Mouse (Mus musculus): ENCODE results near the gene Wdr1. TPM values are rescaled to one million over a fixed set of nuclear protein-coding genes. Genes with fewer than 3 reads are reported as not detected.

The Wdr1 gene
- polyA plus RNA-seq, 1 experiment from 2014 or later = 158 TPM

- peaks cover 91% of the 10 kb centered on the region for H3K36me3 ChIP-seq (ENCODE audit: insufficient read depth, low read length)
- 95% methylated on average over 3 of the region's 3 CpGs for WGBS
- H3K4me2 ChIP-seq (replicated peaks; ENCODE audit: low read depth, low read length) = no peak overlapping the region
- TF ChIP-seq EP300 (IDR thresholded peaks at IDR 0.05) (no peak), CTCF (IDR thresholded peaks at IDR 0.05) (no peak)
- no peak overlapping the region for H3K4me3 ChIP-seq (ENCODE audit: low read depth, low read length)
- no peaks in the 10 kb centered on the region for H3K27me3 ChIP-seq (replicated peaks; ENCODE audit: insufficient read depth, low read length)
- H3K9ac ChIP-seq (replicated peaks; ENCODE audit: low read depth) = no peak overlapping the region
- no peak for DNase-seq (ENCODE audit: low spot score)
- no peak for ATAC-seq
- H3K9me3 ChIP-seq (ENCODE audit: low read length) = no peaks in the 10 kb centered on the region
- H3K4me1 ChIP-seq (ENCODE audit: insufficient read depth, low read depth, low read length) = no peaks in the 10 kb centered on the region
- H3K27ac ChIP-seq (ENCODE audit: low read length) = no peak overlapping the region
These were observed 21.3 kb downstream of the Wdr1 start for GRCm38 (mm10) chr5:38541728-38542127.

- Histone ChIP-seq H3K27me3 (replicated peaks; ENCODE audit: insufficient read depth, low read length) (no peaks in the 10 kb centered on the region), H3K4me2 (replicated peaks; ENCODE audit: low read depth, low read length) (no peak overlapping the region), H3K27ac (ENCODE audit: low read length) (no peak overlapping the region), H3K36me3 (ENCODE audit: insufficient read depth, low read length) (peaks cover 89% of the 10 kb centered on the region), H3K9me3 (ENCODE audit: low read length) (no peaks in the 10 kb centered on the region), H3K4me1 (ENCODE audit: insufficient read depth, low read depth, low read length) (no peaks in the 10 kb centered on the region), H3K9ac (replicated peaks; ENCODE audit: low read depth) (no peak overlapping the region), H3K4me3 (ENCODE audit: low read depth, low read length) (no peak overlapping the region)
- 83% methylated on average over 1 of the region's 1 CpGs for WGBS
- no peak for TF ChIP-seq EP300 (IDR thresholded peaks at IDR 0.05)
- no peak for DNase-seq (ENCODE audit: low spot score)
- no peak for ATAC-seq
These were observed 22.1 kb downstream of the Wdr1 start for GRCm38 (mm10) chr5:38540898-38541297.

DNA sequence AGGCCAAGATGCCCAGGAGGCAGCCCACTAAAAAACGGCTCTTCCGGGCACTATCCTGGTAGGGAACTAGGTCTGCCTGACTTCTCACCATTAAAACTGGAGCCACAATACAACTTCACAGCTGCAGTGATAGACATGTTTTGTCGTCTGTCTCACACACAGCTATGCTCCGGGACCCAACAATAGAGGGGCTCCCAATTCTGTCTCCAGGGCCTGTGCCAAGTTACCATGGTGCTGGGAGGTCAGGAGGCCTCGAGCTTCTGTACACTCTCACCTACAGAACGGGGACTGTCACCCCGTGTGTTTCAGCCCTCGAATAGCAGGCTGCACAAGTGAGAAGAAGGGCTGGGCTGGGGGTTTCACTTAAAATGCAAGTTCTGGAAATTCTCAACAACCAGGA lies 24.5 kb downstream of the Wdr1 start:
- no peak for ATAC-seq
- TF ChIP-seq EP300 (IDR thresholded peaks at IDR 0.05) (no peak), CTCF (IDR thresholded peaks at IDR 0.05) (no peak)
- H3K36me3 ChIP-seq (ENCODE audit: insufficient read depth, low read length) = peaks cover 85% of the 10 kb centered on the region
- H3K4me3 ChIP-seq (ENCODE audit: low read depth, low read length) = no peak overlapping the region
- H3K27ac ChIP-seq (ENCODE audit: low read length) = no peak overlapping the region
- no peak overlapping the region for H3K9ac ChIP-seq (replicated peaks; ENCODE audit: low read depth)
- no peak overlapping the region for H3K4me2 ChIP-seq (replicated peaks; ENCODE audit: low read depth, low read length)
- no peaks in the 10 kb centered on the region for H3K4me1 ChIP-seq (ENCODE audit: insufficient read depth, low read depth, low read length)
- no peaks in the 10 kb centered on the region for H3K9me3 ChIP-seq (ENCODE audit: low read length)
- 85% methylated on average over 8 of the region's 8 CpGs for WGBS
- no peak for DNase-seq (ENCODE audit: low spot score)
- no peaks in the 10 kb centered on the region for H3K27me3 ChIP-seq (replicated peaks; ENCODE audit: insufficient read depth, low read length)

DNA sequence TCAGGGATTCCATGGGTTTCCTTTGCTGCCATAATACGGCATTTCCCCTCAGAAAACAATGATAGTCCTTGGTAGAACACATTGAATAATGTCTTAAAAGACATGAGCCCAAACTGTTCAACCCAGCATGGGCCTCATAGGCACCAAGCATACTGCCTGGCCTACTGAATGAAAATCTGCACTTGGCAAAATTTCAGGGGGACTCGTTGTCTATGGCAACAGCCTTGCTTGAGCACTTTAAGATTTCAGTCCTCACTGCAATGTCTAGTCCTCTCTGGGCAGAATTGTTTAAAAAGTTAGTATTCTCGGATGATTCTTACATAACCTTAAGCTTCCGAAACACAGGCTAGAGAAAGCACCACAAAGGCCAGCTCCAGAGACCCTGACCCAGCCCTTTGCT lies 25.2 kb downstream of the Wdr1 start:
- no peak overlapping the region for H3K4me2 ChIP-seq (replicated peaks; ENCODE audit: low read depth, low read length)
- no peak overlapping the region for H3K4me3 ChIP-seq (ENCODE audit: low read depth, low read length)
- H3K9ac ChIP-seq (replicated peaks; ENCODE audit: low read depth) = no peak overlapping the region
- no peaks in the 10 kb centered on the region for H3K9me3 ChIP-seq (ENCODE audit: low read length)
- H3K36me3 ChIP-seq (ENCODE audit: insufficient read depth, low read length) = peaks cover 82% of the 10 kb centered on the region
- 82% methylated on average over 4 of the region's 4 CpGs for WGBS
- DNase-seq (ENCODE audit: low spot score) = no peak
- H3K4me1 ChIP-seq (ENCODE audit: insufficient read depth, low read depth, low read length) = no peaks in the 10 kb centered on the region
- TF ChIP-seq EP300 (IDR thresholded peaks at IDR 0.05) (no peak), CTCF (IDR thresholded peaks at IDR 0.05) (no peak)
- no peaks in the 10 kb centered on the region for H3K27me3 ChIP-seq (replicated peaks; ENCODE audit: insufficient read depth, low read length)
- ATAC-seq = no peak
- no peak overlapping the region for H3K27ac ChIP-seq (ENCODE audit: low read length)

- Histone ChIP-seq H3K36me3 (ENCODE audit: insufficient read depth, low read length) (peaks cover 72% of the 10 kb centered on the region), H3K9ac (replicated peaks; ENCODE audit: low read depth) (no peak overlapping the region), H3K27me3 (replicated peaks; ENCODE audit: insufficient read depth, low read length) (no peaks in the 10 kb centered on the region), H3K4me3 (ENCODE audit: low read depth, low read length) (no peak overlapping the region), H3K4me1 (ENCODE audit: insufficient read depth, low read depth, low read length) (no peaks in the 10 kb centered on the region), H3K9me3 (ENCODE audit: low read length) (no peaks in the 10 kb centered on the region), H3K27ac (ENCODE audit: low read length) (no peak overlapping the region), H3K4me2 (replicated peaks; ENCODE audit: low read depth, low read length) (no peak overlapping the region)
- WGBS = 78% methylated on average over 3 of the region's 3 CpGs
- TF ChIP-seq EP300 (IDR thresholded peaks at IDR 0.05) = no peak
- TF ChIP-seq CTCF (IDR thresholded peaks at IDR 0.05) = no peak
- DNase-seq (ENCODE audit: low spot score) (no peak), ATAC-seq (no peak)
These were observed 26.2 kb downstream of the Wdr1 start for GRCm38 (mm10) chr5:38536822-38537221.

DNA sequence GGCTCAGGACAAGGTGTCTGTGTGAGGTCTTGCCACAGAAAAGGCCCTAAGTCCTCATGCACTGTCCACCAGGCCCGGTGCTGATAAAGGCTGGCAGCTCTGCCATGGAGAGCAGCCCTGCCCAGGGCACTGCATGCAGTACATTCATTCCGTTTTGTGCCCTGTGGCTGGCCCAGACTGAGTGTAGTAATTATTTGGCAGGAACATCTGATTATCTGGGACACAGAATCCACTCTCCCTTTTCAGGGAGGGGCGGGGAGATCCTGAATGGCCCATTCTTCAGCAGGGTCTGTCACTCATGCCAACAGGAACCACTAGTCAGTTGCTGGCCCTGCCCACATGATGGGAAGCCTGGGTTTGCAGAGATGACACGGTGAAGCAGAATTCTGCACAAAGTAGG lies 30.9 kb downstream of the Wdr1 start:
- Histone ChIP-seq H3K4me1 (ENCODE audit: insufficient read depth, low read depth, low read length) (no peaks in the 10 kb centered on the region), H3K9ac (replicated peaks; ENCODE audit: low read depth) (no peak overlapping the region), H3K27ac (ENCODE audit: low read length) (no peak overlapping the region), H3K4me3 (ENCODE audit: low read depth, low read length) (no peak overlapping the region), H3K27me3 (replicated peaks; ENCODE audit: insufficient read depth, low read length) (no peaks in the 10 kb centered on the region), H3K4me2 (replicated peaks; ENCODE audit: low read depth, low read length) (no peak overlapping the region), H3K36me3 (ENCODE audit: insufficient read depth, low read length) (peaks cover 70% of the 10 kb centered on the region), H3K9me3 (ENCODE audit: low read length) (no peaks in the 10 kb centered on the region)
- no peak for TF ChIP-seq CTCF (IDR thresholded peaks at IDR 0.05)
- no peak for TF ChIP-seq EP300 (IDR thresholded peaks at IDR 0.05)
- 90% methylated on average over 4 of the region's 4 CpGs for WGBS
- ATAC-seq = no peak; the same call in 1 of the 2 replicates
- DNase-seq (ENCODE audit: low spot score) = no peak

Measured in lung, postnatal 0 days (tissue).